Mouse (Mus musculus) heart, postnatal 0 days (tissue): Measurements from ENCODE around the gene Pmf1.

Experiments
- CTCF ChIP-seq: IDR thresholded peaks from 2 replicates; pipeline ENCODE4 v1.5.1; 2016; ENCODE audit warnings: antibody characterized with exemption, control low read depth, low read depth
- EP300 ChIP-seq: IDR thresholded peaks from 2 replicates; pipeline ENCODE4 v1.6.1; 2016; ENCODE audit warnings: antibody characterized with exemption, low read depth

DNA sequence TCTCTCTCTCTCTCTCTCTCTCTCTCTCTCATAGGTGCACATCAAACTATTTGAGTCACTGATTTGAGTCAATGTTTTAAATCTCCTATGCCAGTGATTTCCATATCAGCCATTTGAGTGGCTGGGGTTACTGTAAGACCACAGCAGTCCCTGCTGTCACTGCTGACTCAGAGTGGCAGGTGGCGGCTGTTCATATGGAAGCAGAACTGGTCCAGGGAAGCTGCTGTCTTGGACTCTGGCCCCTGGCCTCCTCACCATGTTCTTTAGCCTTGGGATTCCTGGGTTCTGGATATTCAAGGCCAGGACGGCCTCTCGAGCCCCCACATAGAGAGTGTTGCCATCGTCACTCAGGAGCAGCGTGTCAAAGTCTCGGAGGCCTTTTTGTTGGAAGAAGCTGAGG lies 42.6 kb upstream of the Pmf1 start:
- TF ChIP-seq EP300 (no peak), CTCF (no peak)
